Mouse (Mus musculus) hindbrain, embryonic 10.5 days (tissue): ENCODE measurements around the gene Rab4a. TPM values are rescaled to one million over a fixed set of nuclear protein-coding genes. Genes with fewer than 3 reads are reported as not detected.
A peak's percentile ranks its signal among the peaks of the same experiment; 100 is the strongest.

ENCODE experiments used
- DNase-seq: peaks from one replicate; pipeline ENCODE4 v3.0.0-alpha.2; 2017; ENCODE audit warnings: low spot score
- H3K27ac ChIP-seq: fragments of 300-500 bp; sonication (generic); 2 replicates; pipeline ENCODE4 v1.5.1; 2016; ENCODE audit warnings: mild to moderate bottlenecking, moderate library complexity
- H3K27me3 ChIP-seq: fragments of 300-500 bp; sonication (generic); 2 replicates; pipeline ENCODE4 v1.6.1; 2016; ENCODE audit warnings: mild to moderate bottlenecking; ENCODE audit not compliant: poor library complexity, insufficient read depth, severe bottlenecking
- H3K36me3 ChIP-seq: fragments of 300-500 bp; sonication (generic); 2 replicates; pipeline ENCODE4 v1.6.1; 2016; ENCODE audit warnings: mild to moderate bottlenecking, moderate library complexity
- H3K4me1 ChIP-seq: fragments of 300-500 bp; sonication (generic); replicated peaks from 2 replicates; pipeline ENCODE4 v1.6.1; 2016; ENCODE audit warnings: mild to moderate bottlenecking
- H3K4me3 ChIP-seq: fragments of 300-500 bp; sonication (generic); 2 replicates; pipeline ENCODE4 v1.5.1; 2016; ENCODE audit warnings: mild to moderate bottlenecking, moderate library complexity
- H3K9me3 ChIP-seq: fragments of 300-500 bp; sonication (generic); 2 replicates; pipeline ENCODE4 v1.6.1; 2016; ENCODE audit warnings: mild to moderate bottlenecking, moderate library complexity
- WGBS: fragments of 180-500 bp; shearing (Covaris S2); methylation state at CpG from one replicate; pipeline ENCODE4 v1.1.7; 2016; 5-methylcytosine and 5-hydroxymethylcytosine counted together
- polyA plus RNA-seq: library from polyadenylated mRNA; unstranded; fragments of >200 nt; fragmentation: Nextera tagmentation; extraction: Ambion mirVana; gene quantifications from 2 replicates; pipeline ENCODE4 v1.2.1, GENCODE M21; 2016

Rab4a gene
- polyA plus RNA-seq, 1 experiment from 2014 or later, result 76.6 TPM

GRCm38 (mm10) chr8:123773468-123773867, 32.3 kb upstream of the Rab4a start:
- Histone ChIP-seq H3K4me1 (peaks cover 22% of the 10 kb centered on the region), H3K27ac (no peak overlapping the region), H3K27me3 (no peaks in the 10 kb centered on the region), H3K4me3 (no peak overlapping the region), H3K36me3 (no peaks in the 10 kb centered on the region), H3K9me3 (no peaks in the 10 kb centered on the region)
- WGBS, result 73% methylated on average over 12 of the region's 12 CpGs
- no peak for DNase-seq

GRCm38 (mm10) chr8:123774491-123774890, 31.3 kb upstream of the Rab4a start:
- H3K27me3 ChIP-seq, result no peaks in the 10 kb centered on the region
- H3K9me3 ChIP-seq, result no peaks in the 10 kb centered on the region

GRCm38 (mm10) chr8:123777319-123777718, 28.5 kb upstream of the Rab4a start:
- H3K36me3 ChIP-seq, result no peaks in the 10 kb centered on the region
- no peak for DNase-seq
- WGBS, result 44% methylated on average over 7 of the region's 7 CpGs
- no peaks in the 10 kb centered on the region for H3K9me3 ChIP-seq
- H3K4me3 ChIP-seq, result no peak overlapping the region
- peaks cover 37% of the 10 kb centered on the region for H3K4me1 ChIP-seq
- no peaks in the 10 kb centered on the region; the same call in 1 of the 2 replicates for H3K27me3 ChIP-seq
- H3K27ac ChIP-seq, result no peak overlapping the region

More at GRCm38 (mm10) chr8:123774491-123774890, 31.3 kb upstream of the Rab4a start:
- H3K4me3 ChIP-seq, result no peak overlapping the region
- H3K27ac ChIP-seq, result no peak overlapping the region
- 97% methylated on average over 1 of the region's 1 CpGs for WGBS
- no peak for DNase-seq
- no peaks in the 10 kb centered on the region for H3K36me3 ChIP-seq
- peaks cover 22% of the 10 kb centered on the region for H3K4me1 ChIP-seq

GRCm38 (mm10) chr8:123780471-123780870, 25.3 kb upstream of the Rab4a start:
- H3K27ac ChIP-seq, result no peak overlapping the region; the same call in 1 of the 2 replicates
- no peak overlapping the region for H3K4me3 ChIP-seq
- no peak for DNase-seq
- H3K36me3 ChIP-seq, result no peaks in the 10 kb centered on the region
- H3K4me1 ChIP-seq, result peaks cover 29% of the 10 kb centered on the region
- no peaks in the 10 kb centered on the region for H3K9me3 ChIP-seq
- H3K27me3 ChIP-seq, result no peaks in the 10 kb centered on the region; the same call in 1 of the 2 replicates
- 63% methylated on average over 3 of the region's 3 CpGs for WGBS

- no peak for DNase-seq
- peaks cover 27% of the 10 kb centered on the region for H3K4me1 ChIP-seq
- no peak overlapping the region for H3K4me3 ChIP-seq
- no peaks in the 10 kb centered on the region for H3K9me3 ChIP-seq
- WGBS, result 60% methylated on average over 8 of the region's 8 CpGs
- no peaks in the 10 kb centered on the region; the same call in 1 of the 2 replicates for H3K27me3 ChIP-seq
- no peaks in the 10 kb centered on the region for H3K36me3 ChIP-seq
- H3K27ac ChIP-seq, result peak overlapping the region; percentile 45
Observed at GRCm38 (mm10) chr8:123781256-123781655, 24.5 kb upstream of the Rab4a start.

GRCm38 (mm10) chr8:123783525-123784249, 22.1 kb upstream of the Rab4a start:
- Histone ChIP-seq H3K9me3 (no peaks in the 10 kb centered on the region), H3K27me3 (no peaks in the 10 kb centered on the region; the same call in 1 of the 2 replicates), H3K4me3 (no peak overlapping the region), H3K4me1 (peaks cover 18% of the 10 kb centered on the region), H3K27ac (0 out of 2 replicates have a peak overlapping the region, but pooled peaks have one; percentile 12), H3K36me3 (no peaks in the 10 kb centered on the region)
- peak; percentile 86 for DNase-seq
- whole genome bisulfite sequencing, result 16% methylated on average over 6 of the region's 6 CpGs

GRCm38 (mm10) chr8:123786166-123786565, 19.6 kb upstream of the Rab4a start:
- Histone ChIP-seq H3K27me3 (peaks cover 7% of the 10 kb centered on the region; the same call in 1 of the 2 replicates), H3K4me1 (peaks cover 16% of the 10 kb centered on the region), H3K4me3 (no peak overlapping the region), H3K27ac (no peak overlapping the region), H3K36me3 (no peaks in the 10 kb centered on the region), H3K9me3 (no peaks in the 10 kb centered on the region)
- no peak for DNase-seq
- WGBS, result 82% methylated on average over 6 of the region's 6 CpGs

GRCm38 (mm10) chr8:123786644-123787043, 19.1 kb upstream of the Rab4a start:
- 77% methylated on average over 6 of the region's 6 CpGs for WGBS
- no peak for DNase-seq

GRCm38 (mm10) chr8:123787254-123787897, 18.4 kb upstream of the Rab4a start:
- DNase-seq, result no peak
- Histone ChIP-seq H3K27me3 (peaks cover 7% of the 10 kb centered on the region; the same call in 1 of the 2 replicates), H3K4me1 (peaks cover 23% of the 10 kb centered on the region), H3K27ac (no peak overlapping the region), H3K9me3 (no peaks in the 10 kb centered on the region), H3K36me3 (no peaks in the 10 kb centered on the region), H3K4me3 (no peak overlapping the region)
- 64% methylated on average over 21 of the region's 21 CpGs for WGBS

More at GRCm38 (mm10) chr8:123786644-123787043, 19.1 kb upstream of the Rab4a start:
- H3K4me1 ChIP-seq, result peaks cover 16% of the 10 kb centered on the region
- no peak overlapping the region for H3K27ac ChIP-seq
- peaks cover 7% of the 10 kb centered on the region; the same call in 1 of the 2 replicates for H3K27me3 ChIP-seq
- H3K4me3 ChIP-seq, result no peak overlapping the region
- H3K36me3 ChIP-seq, result no peaks in the 10 kb centered on the region
- H3K9me3 ChIP-seq, result no peaks in the 10 kb centered on the region

- Histone ChIP-seq H3K36me3 (no peaks in the 10 kb centered on the region), H3K9me3 (no peaks in the 10 kb centered on the region), H3K4me3 (no peak overlapping the region), H3K27ac (no peak overlapping the region), H3K27me3 (peaks cover 7% of the 10 kb centered on the region; the same call in 1 of the 2 replicates), H3K4me1 (peaks cover 25% of the 10 kb centered on the region)
- no peak for DNase-seq
- WGBS, result 58% methylated on average over 14 of the region's 14 CpGs
Observed at GRCm38 (mm10) chr8:123788416-123789170, 17.2 kb upstream of the Rab4a start.

- no peak for DNase-seq
- peaks cover 23% of the 10 kb centered on the region for H3K4me1 ChIP-seq
- peaks cover 7% of the 10 kb centered on the region; the same call in 1 of the 2 replicates for H3K27me3 ChIP-seq
- H3K36me3 ChIP-seq, result no peaks in the 10 kb centered on the region
- no peaks in the 10 kb centered on the region for H3K9me3 ChIP-seq
- 0 out of 2 replicates have a peak overlapping the region, but pooled peaks have one; percentile 14 for H3K27ac ChIP-seq
- 81% methylated on average over 9 of the region's 9 CpGs for WGBS
- H3K4me3 ChIP-seq, result no peak overlapping the region
Observed at GRCm38 (mm10) chr8:123789461-123789860, 16.3 kb upstream of the Rab4a start.

- Histone ChIP-seq H3K36me3 (no peaks in the 10 kb centered on the region), H3K27ac (peak overlapping the region; percentile 89), H3K27me3 (peaks cover 7% of the 10 kb centered on the region; the same call in 1 of the 2 replicates), H3K4me1 (peaks cover 23% of the 10 kb centered on the region), H3K9me3 (no peaks in the 10 kb centered on the region), H3K4me3 (no peak overlapping the region)
- DNase-seq, result peak; percentile 93
- WGBS, result 2% methylated on average over 4 of the region's 4 CpGs
Observed at GRCm38 (mm10) chr8:123789970-123790369, 15.8 kb upstream of the Rab4a start.
